Mouse (Mus musculus) urinary bladder, postnatal 36 days (tissue): ENCODE results near the gene Igdcc4.
"Not testable (repeated sequence)": the region's sequence is repeated elsewhere in the genome, so short reads cannot be mapped to it uniquely, and the experiment has no call there.

Experiments
- DNase-seq, 2 experiments: peaks; one replicate each; pipeline ENCODE4 v3.0.0; 2022; ENCODE audit warnings: low spot score in 2 of 2, mixed read lengths in 1 of 2

Igdcc4 gene

GRCm38 (mm10) chr9:65100991-65101685, at the start of gene Igdcc4:
Igdcc4 (plus strand) TSS chr9:65101486.
- no peak for DNase-seq

- DNase-seq, result no peak
These were observed 37.0 kb upstream of the Igdcc4 start for GRCm38 (mm10) chr9:65064251-65064650.

- no peak for DNase-seq
These were observed 30.7 kb upstream of the Igdcc4 start for GRCm38 (mm10) chr9:65070587-65070986.

GRCm38 (mm10) chr9:65073555-65073954, 27.7 kb upstream of the Igdcc4 start:
- DNase-seq, result no peak

- DNase-seq, result no peak
These were observed 27.0 kb upstream of the Igdcc4 start for GRCm38 (mm10) chr9:65074251-65074650.

- no peak for DNase-seq
These were observed 26.3 kb upstream of the Igdcc4 start for GRCm38 (mm10) chr9:65074855-65075493.

- no peak for DNase-seq
These were observed 23.8 kb upstream of the Igdcc4 start for GRCm38 (mm10) chr9:65077536-65077935.

GRCm38 (mm10) chr9:65080141-65080540, 21.1 kb upstream of the Igdcc4 start:
- not testable (repeated sequence) for DNase-seq

- DNase-seq, result no peak
These were observed 18.1 kb upstream of the Igdcc4 start for GRCm38 (mm10) chr9:65083075-65083765.

- peak in 1 of 2 experiments; percentile 34 for DNase-seq
These were observed 17.0 kb upstream of the Igdcc4 start for GRCm38 (mm10) chr9:65084198-65084807.

GRCm38 (mm10) chr9:65085270-65085669, 16.0 kb upstream of the Igdcc4 start:
- no peak for DNase-seq

GRCm38 (mm10) chr9:65086801-65087200, 14.5 kb upstream of the Igdcc4 start:
- DNase-seq, result no peak

GRCm38 (mm10) chr9:65087490-65087889, 13.8 kb upstream of the Igdcc4 start:
- no peak for DNase-seq

GRCm38 (mm10) chr9:65094237-65094636, 7.0 kb upstream of the Igdcc4 start:
- peak; percentile 40 to 59 for DNase-seq

- DNase-seq, result peak; percentile 32 to 47
These were observed 545 bp downstream of the Igdcc4 start for GRCm38 (mm10) chr9:65101686-65102376.

GRCm38 (mm10) chr9:65102377-65103172, 1.3 kb downstream of the Igdcc4 start:
- no peak for DNase-seq

- DNase-seq, result no peak
These were observed 2.0 kb downstream of the Igdcc4 start for GRCm38 (mm10) chr9:65103173-65103752.

GRCm38 (mm10) chr9:65106821-65107220, 5.5 kb downstream of the Igdcc4 start:
- DNase-seq, result no peak

- no peak for DNase-seq
These were observed 6.6 kb downstream of the Igdcc4 start for GRCm38 (mm10) chr9:65107893-65108292.
